Mouse (Mus musculus): ENCODE data around the gene Zfp318.

Gene Zfp318

GRCm38 (mm10) chr17:46452683-46453082, 69.2 kb downstream of the Zfp318 start:
- no peak for DNase-seq

GRCm38 (mm10) chr17:46453302-46453948, 69.9 kb downstream of the Zfp318 start:
- peak; percentile 27 for DNase-seq

- peak; percentile 39 for DNase-seq
Observed at GRCm38 (mm10) chr17:46453970-46454411, 70.5 kb downstream of the Zfp318 start.

GRCm38 (mm10) chr17:46454539-46454938, 71.0 kb downstream of the Zfp318 start:
- peak; percentile 52 for DNase-seq

GRCm38 (mm10) chr17:46455110-46455691, 71.7 kb downstream of the Zfp318 start:
- peak; percentile 64 for DNase-seq

- DNase-seq = peak; percentile 64
Observed at GRCm38 (mm10) chr17:46457791-46458190, 74.3 kb downstream of the Zfp318 start.

- DNase-seq = no peak
Observed at GRCm38 (mm10) chr17:46458439-46458838, 74.9 kb downstream of the Zfp318 start.

- DNase-seq = no peak
Observed at GRCm38 (mm10) chr17:46460673-46461072, 77.1 kb downstream of the Zfp318 start.

- no peak for DNase-seq
Observed at GRCm38 (mm10) chr17:46461347-46461746, 77.8 kb downstream of the Zfp318 start.

- no peak for DNase-seq
Observed at GRCm38 (mm10) chr17:46462226-46462625, 78.7 kb downstream of the Zfp318 start.

GRCm38 (mm10) chr17:46467830-46468229, 84.3 kb downstream of the Zfp318 start:
- no peak for DNase-seq

Data from embryo, embryonic 11 days (tissue).